Mouse (Mus musculus): ENCODE data around the gene 2900026A02Rik. TPM values are rescaled to one million over a fixed set of nuclear protein-coding genes. Genes with fewer than 3 reads are reported as not detected.
"Not testable (repeated sequence)": the region's sequence is repeated elsewhere in the genome, so short reads cannot be mapped to it uniquely, and the experiment has no call there.

2900026A02Rik gene
- polyA plus RNA-seq, 1 experiment from 2014 or later: 1.2 TPM

DNA sequence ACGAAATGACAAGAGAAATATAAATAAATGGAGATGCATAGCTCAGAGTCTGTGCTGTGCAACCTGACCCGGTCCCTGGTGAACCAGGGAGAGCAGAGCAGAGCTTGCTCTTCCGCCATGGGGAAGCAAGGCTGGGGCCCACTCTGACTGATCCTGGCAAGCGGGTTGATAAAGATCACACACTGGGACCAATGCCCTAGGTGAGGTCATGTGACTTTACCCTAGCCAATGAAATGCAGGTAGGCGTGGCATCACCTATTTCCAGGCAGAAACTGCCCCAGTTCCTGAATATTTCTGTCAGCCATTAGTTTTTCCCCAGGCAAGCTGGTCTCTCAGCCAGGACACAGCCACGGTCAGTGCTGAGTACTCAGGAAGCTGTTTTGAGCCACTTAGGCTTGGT is 102.3 kb downstream of the 2900026A02Rik start:
- Histone ChIP-seq H3K9ac (ENCODE audit: low read length) (no peak overlapping the region), H3K27ac (ENCODE audit: low read depth, low read length) (no peak overlapping the region), H3K36me3 (ENCODE audit: control insufficient read depth, insufficient read depth, low read length) (no peaks in the 10 kb centered on the region), H3K4me2 (no peak overlapping the region), H3K27me3 (ENCODE audit: control insufficient read depth, insufficient read depth, low read length) (no peaks in the 10 kb centered on the region), H3K9me3 (ENCODE audit: control insufficient read depth, low read length) (no peaks in the 10 kb centered on the region), H3K4me3 (ENCODE audit: low read depth, low read length) (no peak overlapping the region), H3K4me1 (ENCODE audit: control insufficient read depth, insufficient read depth, low read length) (peaks cover 6% of the 10 kb centered on the region; the same call in 1 of the 2 replicates)
- ATAC-seq (ENCODE audit: low FRiP score): no peak
- no peak for DNase-seq (ENCODE audit: low spot score, missing footprints)
- 53% methylated on average over 6 of the region's 6 CpGs for WGBS

DNA sequence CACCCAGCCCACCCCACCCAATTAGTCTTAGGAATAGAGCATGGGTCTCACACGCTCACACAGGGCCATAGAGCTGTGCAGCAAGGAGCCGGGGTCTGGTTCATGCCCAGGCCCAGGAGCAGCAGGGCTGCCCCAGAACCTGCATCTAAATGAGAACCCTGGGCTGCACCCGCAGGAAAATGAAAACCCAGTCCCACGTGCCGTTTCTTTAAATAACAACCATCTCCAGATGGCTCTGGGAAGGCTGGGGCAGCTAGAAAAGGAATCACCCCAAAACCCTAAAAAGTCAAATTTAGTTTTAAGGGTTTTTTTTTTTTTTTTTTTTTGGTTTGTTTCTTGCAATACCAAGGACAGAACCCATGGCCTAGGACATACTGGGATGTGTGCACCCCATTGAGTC is 103.7 kb downstream of the 2900026A02Rik start:
- DNase-seq (ENCODE audit: low spot score, missing footprints): no peak
- Histone ChIP-seq H3K4me3 (ENCODE audit: low read depth, low read length) (no peak overlapping the region), H3K27ac (ENCODE audit: low read depth, low read length) (no peak overlapping the region), H3K27me3 (ENCODE audit: control insufficient read depth, insufficient read depth, low read length) (no peaks in the 10 kb centered on the region), H3K9ac (ENCODE audit: low read length) (no peak overlapping the region), H3K9me3 (ENCODE audit: control insufficient read depth, low read length) (no peaks in the 10 kb centered on the region), H3K4me2 (no peak overlapping the region), H3K4me1 (ENCODE audit: control insufficient read depth, insufficient read depth, low read length) (peaks cover 6% of the 10 kb centered on the region; the same call in 1 of the 2 replicates), H3K36me3 (ENCODE audit: control insufficient read depth, insufficient read depth, low read length) (no peaks in the 10 kb centered on the region)
- ATAC-seq (ENCODE audit: low FRiP score): no peak
- WGBS: 86% methylated on average over 5 of the region's 5 CpGs

DNA sequence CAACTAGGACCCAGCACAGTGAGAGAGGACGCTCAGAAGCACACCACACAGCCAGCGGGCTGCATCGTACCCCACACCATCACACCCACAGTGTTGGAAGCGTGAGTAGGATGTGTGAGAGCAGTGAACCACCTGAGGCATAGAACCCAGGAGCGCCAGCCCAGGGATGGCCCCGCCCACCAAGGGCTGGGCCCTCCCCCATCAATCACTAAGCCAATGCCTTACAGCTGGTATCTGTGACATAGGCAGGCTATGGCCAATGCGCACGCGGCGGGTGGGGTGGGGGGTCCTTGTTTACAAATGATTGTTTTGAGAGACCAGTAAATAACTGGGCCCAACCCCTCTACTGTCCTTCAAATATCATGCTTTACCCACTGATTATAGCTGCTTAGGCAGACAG is 105.1 kb downstream of the 2900026A02Rik start:
- Histone ChIP-seq H3K9ac (ENCODE audit: low read length) (no peak overlapping the region), H3K9me3 (ENCODE audit: control insufficient read depth, low read length) (no peaks in the 10 kb centered on the region), H3K4me2 (no peak overlapping the region), H3K4me3 (ENCODE audit: low read depth, low read length) (no peak overlapping the region), H3K27ac (ENCODE audit: low read depth, low read length) (no peak overlapping the region), H3K4me1 (ENCODE audit: control insufficient read depth, insufficient read depth, low read length) (peaks cover 4% of the 10 kb centered on the region), H3K27me3 (ENCODE audit: control insufficient read depth, insufficient read depth, low read length) (no peaks in the 10 kb centered on the region), H3K36me3 (ENCODE audit: control insufficient read depth, insufficient read depth, low read length) (no peaks in the 10 kb centered on the region)
- 70% methylated on average over 10 of the region's 10 CpGs for WGBS
- DNase-seq (ENCODE audit: low spot score, missing footprints) (no peak), ATAC-seq (ENCODE audit: low FRiP score) (no peak)

DNA sequence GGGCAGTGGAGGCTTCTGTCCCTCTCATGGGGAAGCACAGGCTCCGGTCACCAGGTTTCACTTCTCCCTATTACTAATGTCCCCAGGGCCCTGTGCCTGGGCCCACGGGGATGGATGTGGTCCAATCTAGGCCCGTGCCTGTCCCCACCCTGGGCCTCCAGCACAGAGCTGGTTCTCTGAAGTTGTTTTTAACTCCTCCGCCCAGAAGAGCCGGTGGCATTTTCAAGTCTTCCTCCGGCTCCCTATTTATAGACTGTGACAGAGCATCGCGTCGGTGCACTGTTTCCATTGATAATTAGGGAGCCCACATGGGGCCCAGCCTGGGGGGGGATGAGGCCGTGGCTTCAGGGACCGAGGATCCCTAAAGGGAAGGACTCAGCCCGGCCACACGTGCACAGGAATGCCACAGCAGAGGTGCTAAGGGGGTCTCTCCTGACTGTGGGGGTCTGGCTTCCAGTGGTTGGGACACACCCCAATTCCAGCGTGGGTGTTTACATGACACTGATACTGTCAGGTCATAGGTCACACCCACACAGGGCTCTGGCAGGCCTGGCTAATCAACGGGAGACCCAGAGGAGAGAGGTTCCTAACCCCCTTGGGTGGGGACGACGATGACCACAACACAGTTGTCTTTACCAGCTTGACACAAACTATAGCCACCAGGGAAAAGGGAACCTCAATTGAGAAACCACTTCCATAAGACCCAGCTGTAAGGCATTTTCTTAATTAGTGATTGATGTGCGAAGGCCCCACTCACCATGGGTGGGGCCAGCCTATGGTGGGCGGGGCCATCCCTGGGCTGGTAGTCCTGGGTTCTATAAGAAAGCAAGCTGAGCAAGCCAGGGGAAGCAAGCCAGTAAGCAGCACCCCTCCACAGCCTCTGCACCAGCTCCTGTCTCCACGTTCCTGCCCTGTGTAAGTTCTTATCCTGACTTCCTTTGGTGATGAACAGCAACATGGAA is 106.5 kb downstream of the 2900026A02Rik start:
- no peaks in the 10 kb centered on the region for H3K36me3 ChIP-seq (ENCODE audit: control insufficient read depth, insufficient read depth, low read length)
- no peak overlapping the region for H3K4me3 ChIP-seq (ENCODE audit: low read depth, low read length)
- no peak overlapping the region for H3K9ac ChIP-seq (ENCODE audit: low read length)
- H3K4me2 ChIP-seq: no peak overlapping the region
- no peaks in the 10 kb centered on the region for H3K9me3 ChIP-seq (ENCODE audit: control insufficient read depth, low read length)
- peaks cover 6% of the 10 kb centered on the region for H3K4me1 ChIP-seq (ENCODE audit: control insufficient read depth, insufficient read depth, low read length)
- H3K27ac ChIP-seq (ENCODE audit: low read depth, low read length): no peak overlapping the region
- 71% methylated on average over 20 of the region's 20 CpGs for WGBS
- H3K27me3 ChIP-seq (ENCODE audit: control insufficient read depth, insufficient read depth, low read length): no peaks in the 10 kb centered on the region
- ATAC-seq (ENCODE audit: low FRiP score) (no peak), DNase-seq (ENCODE audit: low spot score, missing footprints) (no peak)

DNA sequence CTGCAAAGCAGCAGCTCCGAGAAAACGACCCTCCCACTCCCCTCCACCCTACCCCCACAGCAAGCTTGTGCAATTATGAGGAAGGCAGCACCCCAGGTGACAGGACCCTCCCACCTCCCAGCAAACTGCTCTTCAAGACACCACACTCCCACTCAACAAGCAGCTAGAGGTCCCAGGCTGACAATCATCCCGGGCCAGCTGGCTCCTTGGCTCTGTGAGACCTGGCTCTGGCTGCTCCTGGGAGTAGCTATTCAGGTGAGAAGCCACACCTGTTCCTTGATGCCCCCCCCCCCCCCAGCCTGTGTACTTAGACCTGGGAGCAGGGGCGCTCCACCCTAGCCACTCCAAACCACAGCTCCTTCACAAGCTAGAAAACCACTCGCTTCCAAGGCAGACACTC is 107.9 kb downstream of the 2900026A02Rik start:
- Histone ChIP-seq H3K36me3 (ENCODE audit: control insufficient read depth, insufficient read depth, low read length) (no peaks in the 10 kb centered on the region), H3K4me1 (ENCODE audit: control insufficient read depth, insufficient read depth, low read length) (peaks cover 6% of the 10 kb centered on the region)
- WGBS: 46% methylated on average over 5 of the region's 5 CpGs

DNA sequence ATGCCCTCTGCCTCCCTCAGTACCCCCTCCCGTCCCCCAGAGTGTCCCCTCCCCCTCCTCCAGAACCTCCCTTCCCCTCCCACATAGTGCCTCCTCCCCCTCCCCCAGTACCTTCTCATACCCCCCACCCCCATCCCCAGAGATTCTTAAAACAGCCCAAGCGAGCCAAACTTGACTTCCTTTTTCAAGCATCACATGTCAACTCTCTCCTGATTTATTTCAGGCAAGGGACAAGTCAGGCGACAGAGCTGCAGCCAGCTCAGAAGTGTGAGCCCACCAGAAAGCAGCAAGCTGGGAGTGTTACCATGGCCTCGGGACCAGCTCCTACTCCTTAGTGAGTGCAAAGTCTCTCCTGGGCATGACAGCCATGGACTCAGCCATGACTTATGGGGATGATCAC is 109.7 kb downstream of the 2900026A02Rik start:
- H3K9me3 ChIP-seq (ENCODE audit: control insufficient read depth, low read length): no peaks in the 10 kb centered on the region
- no peak overlapping the region for H3K27ac ChIP-seq (ENCODE audit: low read depth, low read length)
- WGBS: 15% methylated on average over 4 of the region's 4 CpGs
- H3K4me3 ChIP-seq (ENCODE audit: low read depth, low read length): no peak overlapping the region
- DNase-seq (ENCODE audit: low spot score, missing footprints) (no peak), ATAC-seq (ENCODE audit: low FRiP score) (no peak)
- no peak overlapping the region for H3K9ac ChIP-seq (ENCODE audit: low read length)
- no peak overlapping the region for H3K4me2 ChIP-seq
- H3K4me1 ChIP-seq (ENCODE audit: control insufficient read depth, insufficient read depth, low read length): peaks cover 6% of the 10 kb centered on the region
- H3K36me3 ChIP-seq (ENCODE audit: control insufficient read depth, insufficient read depth, low read length): no peaks in the 10 kb centered on the region
- no peaks in the 10 kb centered on the region for H3K27me3 ChIP-seq (ENCODE audit: control insufficient read depth, insufficient read depth, low read length)

More for the DNA sequence above, 107.9 kb downstream of the 2900026A02Rik start:
- Histone ChIP-seq H3K27me3 (ENCODE audit: control insufficient read depth, insufficient read depth, low read length) (no peaks in the 10 kb centered on the region), H3K9ac (ENCODE audit: low read length) (no peak overlapping the region), H3K4me3 (ENCODE audit: low read depth, low read length) (no peak overlapping the region), H3K4me2 (no peak overlapping the region), H3K9me3 (ENCODE audit: control insufficient read depth, low read length) (no peaks in the 10 kb centered on the region), H3K27ac (ENCODE audit: low read depth, low read length) (no peak overlapping the region)
- ATAC-seq (ENCODE audit: low FRiP score) (no peak), DNase-seq (ENCODE audit: low spot score, missing footprints) (no peak)

DNA sequence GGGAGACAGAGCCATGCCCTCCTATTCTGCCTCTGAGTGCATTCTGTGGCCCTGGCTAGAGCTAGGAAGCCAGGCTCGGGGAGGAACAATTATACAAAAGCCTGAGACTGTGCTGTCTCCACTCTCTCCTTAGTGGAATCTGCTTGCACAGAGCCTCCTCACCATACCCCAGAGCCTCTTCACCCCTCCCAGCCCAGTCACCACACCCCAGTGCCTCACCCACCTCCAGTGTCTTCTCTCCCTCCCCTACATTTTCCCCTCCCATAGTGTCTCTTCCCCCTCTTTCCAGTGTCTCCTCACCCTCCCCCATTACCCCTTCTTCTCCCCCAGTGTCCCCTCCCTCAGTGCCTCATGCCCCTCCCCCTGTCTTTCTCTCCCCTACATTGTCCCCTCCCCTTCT is 110.1 kb downstream of the 2900026A02Rik start:
- Histone ChIP-seq H3K9ac (ENCODE audit: low read length) (0 out of 2 replicates have a peak overlapping the region, but pooled peaks have one; percentile 22), H3K36me3 (ENCODE audit: control insufficient read depth, insufficient read depth, low read length) (no peaks in the 10 kb centered on the region), H3K27ac (ENCODE audit: low read depth, low read length) (peak overlapping the region; percentile 14; the same call in 1 of the 2 replicates), H3K4me3 (ENCODE audit: low read depth, low read length) (no peak overlapping the region), H3K4me1 (ENCODE audit: control insufficient read depth, insufficient read depth, low read length) (peaks cover 6% of the 10 kb centered on the region), H3K4me2 (no peak overlapping the region), H3K9me3 (ENCODE audit: control insufficient read depth, low read length) (no peaks in the 10 kb centered on the region), H3K27me3 (ENCODE audit: control insufficient read depth, insufficient read depth, low read length) (no peaks in the 10 kb centered on the region)
- WGBS: 0% methylated on average over 1 of the region's 1 CpGs
- DNase-seq (ENCODE audit: low spot score, missing footprints): peak; percentile 86
- no peak for ATAC-seq (ENCODE audit: low FRiP score)

DNA sequence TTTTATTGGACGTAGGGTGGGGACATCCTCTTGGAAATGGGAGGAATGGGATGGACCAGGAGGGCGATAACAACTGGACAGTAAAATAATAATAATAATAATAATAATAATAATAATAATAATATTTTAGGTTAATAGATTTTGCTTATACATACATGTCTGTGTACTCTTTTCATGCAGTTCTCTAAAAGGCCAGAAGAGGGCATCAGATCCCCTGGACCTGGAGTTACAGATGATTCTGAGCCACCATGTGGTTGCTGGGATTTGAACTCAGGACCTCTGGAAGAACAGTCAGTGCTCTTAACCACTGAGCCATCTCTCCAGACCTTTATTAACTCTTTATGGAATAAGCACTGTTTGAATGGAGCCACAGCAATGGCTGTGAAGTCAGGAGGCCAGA is 111.4 kb downstream of the 2900026A02Rik start:
- H3K27me3 ChIP-seq (ENCODE audit: control insufficient read depth, insufficient read depth, low read length); H3K9ac ChIP-seq (ENCODE audit: low read length); H3K4me1 ChIP-seq (ENCODE audit: control insufficient read depth, insufficient read depth, low read length); H3K36me3 ChIP-seq (ENCODE audit: control insufficient read depth, insufficient read depth, low read length); H3K4me2 ChIP-seq; H3K4me3 ChIP-seq (ENCODE audit: low read depth, low read length); ATAC-seq (ENCODE audit: low FRiP score); H3K9me3 ChIP-seq (ENCODE audit: control insufficient read depth, low read length); H3K27ac ChIP-seq (ENCODE audit: low read depth, low read length); DNase-seq (ENCODE audit: low spot score, missing footprints): not testable (repeated sequence)
- WGBS: 93% methylated on average over 2 of the region's 2 CpGs

DNA sequence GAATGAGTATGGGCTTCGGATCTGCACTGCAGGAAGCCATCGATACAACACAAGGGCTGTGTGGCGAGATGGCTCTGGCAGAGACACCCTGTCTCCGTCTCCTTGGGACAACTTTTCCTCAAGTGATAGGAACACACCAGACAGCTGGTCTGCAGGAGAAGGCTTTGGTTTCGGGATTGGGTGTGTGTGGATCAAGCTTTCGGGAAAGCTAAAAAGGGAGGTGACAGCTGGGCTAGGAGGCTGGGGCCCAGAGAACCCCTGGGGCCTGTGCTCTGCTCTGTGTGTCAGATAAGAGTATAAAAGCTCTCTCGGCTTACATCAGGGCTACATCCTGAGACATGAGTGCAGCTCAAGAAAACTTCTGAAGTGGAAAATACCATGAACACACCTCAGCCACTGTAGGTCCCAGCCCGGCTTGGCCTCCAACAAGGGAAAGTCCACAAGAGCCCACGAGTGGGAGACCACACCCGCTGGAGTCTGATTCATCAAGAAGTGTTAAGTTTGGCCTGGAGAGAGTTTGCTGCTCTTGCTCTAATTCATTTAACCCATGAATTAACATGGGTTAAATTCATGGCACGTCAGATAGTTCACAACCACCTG is 112.8 kb downstream of the 2900026A02Rik start:
- DNase-seq (ENCODE audit: low spot score, missing footprints) (no peak), ATAC-seq (ENCODE audit: low FRiP score) (no peak)
- Histone ChIP-seq H3K9me3 (ENCODE audit: control insufficient read depth, low read length) (no peaks in the 10 kb centered on the region), H3K9ac (ENCODE audit: low read length) (no peak overlapping the region), H3K4me1 (ENCODE audit: control insufficient read depth, insufficient read depth, low read length) (peaks cover 6% of the 10 kb centered on the region), H3K27ac (ENCODE audit: low read depth, low read length) (no peak overlapping the region), H3K4me3 (ENCODE audit: low read depth, low read length) (no peak overlapping the region), H3K36me3 (ENCODE audit: control insufficient read depth, insufficient read depth, low read length) (no peaks in the 10 kb centered on the region), H3K27me3 (ENCODE audit: control insufficient read depth, insufficient read depth, low read length) (no peaks in the 10 kb centered on the region), H3K4me2 (no peak overlapping the region)
- WGBS: 80% methylated on average over 11 of the region's 11 CpGs
